Mouse (Mus musculus) neural tube, embryonic 12.5 days (tissue): ENCODE measurements around the gene Pla2g3. TPM values are rescaled to one million over a fixed set of nuclear protein-coding genes. Genes with fewer than 3 reads are reported as not detected.

Experiments used
- ATAC-seq: fragments of 200-750 bp; cut with Nextera tagmentation; 2 replicates; pipeline ENCODE4 v1.8.0; 2017; ENCODE audit warnings: low read depth, mild to moderate bottlenecking, moderate TSS enrichment, moderate library complexity; ENCODE audit not compliant: low FRiP score
- H3K27ac ChIP-seq: fragments of 300-500 bp; sonication (generic); 2 replicates; pipeline ENCODE4 v1.5.1; 2016
- H3K27me3 ChIP-seq: fragments of 300-500 bp; sonication (generic); replicated peaks from 2 replicates; pipeline ENCODE4 v1.6.1; 2016; ENCODE audit warnings: mild to moderate bottlenecking
- H3K36me3 ChIP-seq: fragments of 300-500 bp; sonication (generic); 2 replicates; pipeline ENCODE4 v1.6.1; 2016; ENCODE audit warnings: mild to moderate bottlenecking
- H3K4me1 ChIP-seq: fragments of 300-500 bp; sonication (generic); 2 replicates; pipeline ENCODE4 v1.6.1; 2016
- H3K4me2 ChIP-seq: fragments of 300-500 bp; sonication (generic); replicated peaks from 2 replicates; pipeline ENCODE4 v1.6.1; 2016; ENCODE audit warnings: mild to moderate bottlenecking
- H3K4me3 ChIP-seq: fragments of 300-500 bp; sonication (generic); 2 replicates; pipeline ENCODE4 v1.5.1; 2016
- H3K9ac ChIP-seq: fragments of 300-500 bp; sonication (generic); 2 replicates; pipeline ENCODE4 v1.6.1; 2016; ENCODE audit warnings: mild to moderate bottlenecking
- H3K9me3 ChIP-seq: fragments of 300-500 bp; sonication (generic); 2 replicates; pipeline ENCODE4 v1.6.1; 2016; ENCODE audit warnings: mild to moderate bottlenecking
- WGBS: fragments of 180-500 bp; shearing (Covaris S2); methylation state at CpG from one replicate; pipeline ENCODE4 v1.1.7; 2016; 5-methylcytosine and 5-hydroxymethylcytosine counted together
- polyA plus RNA-seq: library from polyadenylated mRNA; unstranded; fragments of >200 nt; fragmentation: Nextera tagmentation; extraction: Ambion mirVana; gene quantifications from 2 replicates; pipeline ENCODE4 v1.2.1, GENCODE M21; 2016

Pla2g3 gene
- polyA plus RNA-seq, 1 experiment from 2014 or later: 1.3 TPM

DNA sequence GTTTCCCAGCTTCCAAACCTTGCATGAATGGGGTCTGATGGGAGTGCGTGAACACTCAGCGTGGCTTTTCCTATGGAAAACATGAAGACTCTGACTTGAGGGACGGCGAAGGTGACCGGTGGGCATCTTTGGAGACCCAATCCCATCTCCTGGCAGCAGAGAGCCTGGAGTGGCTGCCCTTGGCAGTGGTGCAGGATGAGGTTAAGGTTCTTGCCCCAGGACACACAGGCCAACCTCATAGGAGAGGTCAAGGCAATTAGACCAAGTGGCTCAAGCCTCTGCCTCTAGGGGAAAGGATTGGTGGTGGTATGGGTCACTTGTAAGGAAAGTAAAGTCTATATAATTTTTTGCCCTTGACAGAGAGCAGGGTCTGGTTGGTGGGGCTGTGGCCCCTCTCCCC is 48.0 kb downstream of the Pla2g3 start:
- peaks cover 21% of the 10 kb centered on the region for H3K36me3 ChIP-seq
- H3K27me3 ChIP-seq: 0 out of 2 replicates have a peak, but pooled peaks cover 4% of the 10 kb centered on the region
- H3K9ac ChIP-seq: peak overlapping the region; percentile 69
- 52% methylated on average over 5 of the region's 5 CpGs for WGBS
- ATAC-seq: no peak
- H3K9me3 ChIP-seq: no peaks in the 10 kb centered on the region
- peak overlapping the region; percentile 62; the same call in 1 of the 2 replicates for H3K27ac ChIP-seq
- H3K4me3 ChIP-seq: peak overlapping the region; percentile 57
- H3K4me2 ChIP-seq: peak overlapping the region; percentile 93
- peaks cover 26% of the 10 kb centered on the region for H3K4me1 ChIP-seq

DNA sequence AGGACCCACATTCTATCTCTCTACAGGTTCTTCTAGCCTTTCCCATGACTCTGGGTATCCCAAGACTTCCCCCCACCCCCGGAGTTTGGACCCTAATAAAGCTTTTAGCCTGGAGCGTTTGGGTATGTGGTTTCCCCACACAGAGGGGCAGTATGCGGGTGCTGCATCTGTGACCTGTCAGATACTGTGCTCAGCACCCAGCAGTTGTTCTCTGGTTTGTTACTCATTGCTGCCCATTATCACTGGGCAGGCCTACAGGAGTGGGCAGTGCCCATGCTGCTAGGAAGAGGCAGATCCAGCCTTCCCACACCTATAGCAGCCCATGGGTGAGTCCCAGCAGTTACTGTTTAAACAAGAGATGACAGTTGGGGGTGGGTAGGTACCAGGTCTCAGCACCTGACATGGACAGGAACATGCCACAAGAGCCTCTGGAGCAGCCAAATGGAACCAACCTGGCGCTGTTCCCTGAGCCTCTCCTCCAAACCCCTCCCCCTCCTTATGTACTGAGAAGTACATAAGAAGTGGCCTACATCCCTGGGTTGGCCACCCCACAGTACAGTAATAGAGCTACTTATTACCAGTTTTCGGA is 48.8 kb downstream of the Pla2g3 start:
- 0 out of 2 replicates have a peak, but pooled peaks cover 4% of the 10 kb centered on the region for H3K27me3 ChIP-seq
- H3K36me3 ChIP-seq: peaks cover 14% of the 10 kb centered on the region
- no peak for ATAC-seq
- no peak overlapping the region for H3K4me3 ChIP-seq
- H3K4me1 ChIP-seq: peaks cover 26% of the 10 kb centered on the region
- no peak overlapping the region; the same call in 1 of the 2 replicates for H3K4me2 ChIP-seq
- no peaks in the 10 kb centered on the region for H3K9me3 ChIP-seq
- no peak overlapping the region for H3K27ac ChIP-seq
- 92% methylated on average over 5 of the region's 5 CpGs for WGBS
- no peak overlapping the region for H3K9ac ChIP-seq

DNA sequence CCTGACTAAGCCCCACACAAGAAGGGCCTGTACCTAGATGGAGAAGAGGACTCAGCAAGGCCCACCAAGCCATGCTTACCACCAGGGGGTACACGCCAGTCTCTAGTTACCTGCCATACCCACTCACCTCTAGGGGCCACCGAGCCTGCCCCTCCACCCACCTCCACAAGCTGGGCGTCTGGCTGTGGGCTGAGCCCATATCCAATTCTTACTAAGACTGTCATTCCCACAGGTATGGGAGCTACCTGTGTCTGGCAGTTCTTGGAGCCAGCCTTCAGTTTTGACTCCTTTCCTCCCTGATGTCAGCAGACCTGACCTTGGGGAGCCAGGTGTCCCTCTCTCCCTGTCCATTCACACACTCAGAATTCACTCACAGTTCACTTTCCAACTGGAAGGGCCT is 49.6 kb downstream of the Pla2g3 start:
- 94% methylated on average over 3 of the region's 3 CpGs for WGBS
- peak overlapping the region; percentile 72 for H3K4me2 ChIP-seq
- H3K9me3 ChIP-seq: no peaks in the 10 kb centered on the region
- 0 out of 2 replicates have a peak, but pooled peaks cover 4% of the 10 kb centered on the region for H3K27me3 ChIP-seq
- no peak for ATAC-seq
- no peak overlapping the region for H3K4me3 ChIP-seq
- H3K4me1 ChIP-seq: peaks cover 26% of the 10 kb centered on the region
- H3K27ac ChIP-seq: no peak overlapping the region
- H3K36me3 ChIP-seq: peaks cover 5% of the 10 kb centered on the region; the same call in 1 of the 2 replicates
- H3K9ac ChIP-seq: no peak overlapping the region

DNA sequence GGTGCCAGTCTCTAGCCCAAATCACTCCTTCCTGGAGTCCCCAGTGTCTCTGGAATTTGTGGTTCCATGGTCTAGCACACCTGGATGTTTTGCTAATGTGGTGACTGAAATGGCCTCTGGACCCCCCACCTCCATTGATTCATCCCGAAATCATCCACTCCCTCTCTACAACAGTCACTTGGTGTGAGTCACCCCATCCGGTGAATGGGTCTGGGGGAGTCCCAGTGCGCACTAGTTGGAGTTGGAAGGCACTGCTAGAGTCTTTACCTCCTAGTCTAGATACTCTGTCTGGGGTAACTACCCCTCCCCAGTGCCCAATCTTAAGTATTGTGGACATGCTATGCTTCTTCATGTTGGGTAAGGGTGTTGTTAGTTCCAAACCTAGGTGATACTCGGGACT is 50.3 kb downstream of the Pla2g3 start:
- Histone ChIP-seq H3K36me3 (no peaks in the 10 kb centered on the region), H3K9ac (peak overlapping the region; percentile 63; the same call in 1 of the 2 replicates), H3K27me3 (0 out of 2 replicates have a peak, but pooled peaks cover 4% of the 10 kb centered on the region), H3K4me3 (peak overlapping the region; percentile 47), H3K27ac (no peak overlapping the region), H3K4me2 (peak overlapping the region; percentile 72), H3K9me3 (no peaks in the 10 kb centered on the region), H3K4me1 (peaks cover 26% of the 10 kb centered on the region)
- no peak for ATAC-seq
- 71% methylated on average over 4 of the region's 4 CpGs for WGBS

DNA sequence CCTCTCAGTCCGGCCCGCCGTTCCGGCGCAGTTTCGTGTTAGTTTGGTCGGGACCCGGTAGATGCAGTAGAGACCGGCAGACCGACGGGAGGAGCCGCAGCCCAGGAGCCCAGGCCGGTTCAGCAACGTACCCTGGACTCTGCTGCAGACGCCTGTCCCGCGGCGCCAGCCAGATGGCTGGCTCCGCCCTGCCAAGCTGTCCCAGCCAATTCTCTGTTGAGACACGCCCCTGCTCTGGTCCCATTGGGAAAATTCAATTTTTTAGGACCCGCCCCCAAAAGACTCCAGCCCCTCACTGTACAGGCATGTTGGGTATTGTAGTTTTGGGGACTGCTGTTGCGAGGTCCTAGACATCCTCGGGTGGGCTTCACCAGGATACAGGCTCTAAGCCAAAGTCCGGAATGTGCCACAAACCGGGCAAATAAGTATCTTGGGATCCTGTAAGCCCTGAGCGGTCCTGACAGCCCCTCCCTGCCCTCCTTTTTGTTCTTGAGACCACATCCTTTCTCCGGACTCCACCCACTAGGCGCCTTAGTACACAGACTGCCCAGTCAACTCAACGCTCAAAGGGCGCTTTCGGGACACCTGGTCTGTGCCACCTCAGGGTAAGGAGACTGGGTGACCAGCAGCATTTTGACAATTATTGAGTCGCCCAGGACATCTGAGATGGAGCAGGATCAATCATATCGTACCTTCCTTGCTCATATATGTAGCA is 51.2 kb downstream of the Pla2g3 start:
- no peaks in the 10 kb centered on the region for H3K36me3 ChIP-seq
- 0 out of 2 replicates have a peak, but pooled peaks cover 4% of the 10 kb centered on the region for H3K27me3 ChIP-seq
- peak overlapping the region; percentile 63 for H3K9ac ChIP-seq
- peak overlapping the region; percentile 72 for H3K4me2 ChIP-seq
- no peaks in the 10 kb centered on the region for H3K9me3 ChIP-seq
- ATAC-seq: peak; percentile 93
- WGBS: 4% methylated on average over 33 of the region's 33 CpGs
- peaks cover 26% of the 10 kb centered on the region for H3K4me1 ChIP-seq
- H3K4me3 ChIP-seq: peak overlapping the region; percentile 47
- H3K27ac ChIP-seq: no peak overlapping the region

DNA sequence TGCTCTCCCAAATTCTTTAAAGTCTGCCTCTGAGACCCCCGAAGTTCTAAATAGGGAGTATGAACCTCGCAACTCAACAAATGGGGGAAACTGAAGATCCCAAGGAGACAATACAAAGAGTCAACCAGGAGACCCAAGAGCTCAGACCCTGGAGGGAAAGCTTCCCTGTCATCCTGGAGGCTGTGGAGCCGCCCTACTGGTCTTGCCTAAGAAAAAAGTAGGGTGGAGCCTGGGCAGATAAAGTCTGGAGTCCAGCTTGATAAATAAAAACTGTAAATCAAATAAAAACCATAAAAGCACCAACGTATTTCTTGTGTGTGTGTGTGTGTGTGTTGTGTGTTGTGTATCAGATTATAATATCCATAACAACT is 51.7 kb downstream of the Pla2g3 start:
- Histone ChIP-seq H3K27ac (no peak overlapping the region), H3K9ac (peak overlapping the region; percentile 40; the same call in 1 of the 2 replicates), H3K4me2 (peak overlapping the region; percentile 72), H3K4me1 (peaks cover 25% of the 10 kb centered on the region), H3K36me3 (no peaks in the 10 kb centered on the region), H3K4me3 (no peak overlapping the region), H3K27me3 (0 out of 2 replicates have a peak, but pooled peaks cover 4% of the 10 kb centered on the region), H3K9me3 (peaks cover 4% of the 10 kb centered on the region; the same call in 1 of the 2 replicates)
- ATAC-seq: no peak
- 85% methylated on average over 4 of the region's 4 CpGs for WGBS

DNA sequence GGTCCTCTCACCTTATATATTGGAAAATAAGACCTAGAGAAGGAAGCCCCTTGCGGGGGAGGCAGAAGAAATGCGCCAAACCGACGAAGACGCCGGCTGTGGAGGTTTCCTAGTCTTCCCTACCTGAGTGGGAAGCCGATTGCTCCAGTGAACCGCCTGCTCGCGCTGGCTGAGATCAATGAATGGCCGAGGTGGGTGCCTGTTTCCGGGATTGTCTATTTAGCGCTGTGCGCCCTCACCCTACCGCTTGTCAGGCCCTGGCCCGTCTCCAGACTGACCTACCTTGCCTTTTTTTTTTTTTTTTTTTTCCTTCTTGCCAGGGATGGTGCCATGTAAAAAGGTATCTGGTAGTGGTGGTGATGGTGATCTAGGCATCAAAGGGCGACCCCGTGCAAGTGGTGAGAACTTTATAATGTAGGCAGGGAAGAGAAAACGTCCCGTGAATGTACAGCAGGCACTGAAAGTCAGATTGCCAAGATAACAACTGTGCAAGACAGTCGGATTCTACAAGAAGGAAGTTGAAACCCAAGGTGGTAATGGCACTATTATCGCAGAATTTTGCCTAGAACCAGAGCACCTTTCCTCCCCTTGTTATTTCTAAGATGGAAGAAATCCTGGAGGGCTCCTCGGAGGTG is 52.5 kb downstream of the Pla2g3 start, which contains the start of gene Smtn:
TSS of gene Smtn (minus strand) at position 162 of the 635 bp plus-strand sequence.
- ATAC-seq: no peak
- Histone ChIP-seq H3K9ac (peak within 1 kb of the TSS; percentile 40; the same call in 1 of the 2 replicates), H3K4me2 (peak within 1 kb of the TSS; percentile 72), H3K4me3 (peak within 1 kb of the TSS; percentile 47), H3K4me1 (peaks cover 21% of the 10 kb centered on the region), H3K27me3 (0 out of 2 replicates have a peak, but pooled peaks cover 4% of the 10 kb centered on the region), H3K27ac (no peak within 1 kb of the TSS), H3K9me3 (peaks cover 4% of the 10 kb centered on the region; the same call in 1 of the 2 replicates), H3K36me3 (no peaks in the 10 kb centered on the region)
- WGBS: 93% methylated on average over 23 of the region's 23 CpGs

DNA sequence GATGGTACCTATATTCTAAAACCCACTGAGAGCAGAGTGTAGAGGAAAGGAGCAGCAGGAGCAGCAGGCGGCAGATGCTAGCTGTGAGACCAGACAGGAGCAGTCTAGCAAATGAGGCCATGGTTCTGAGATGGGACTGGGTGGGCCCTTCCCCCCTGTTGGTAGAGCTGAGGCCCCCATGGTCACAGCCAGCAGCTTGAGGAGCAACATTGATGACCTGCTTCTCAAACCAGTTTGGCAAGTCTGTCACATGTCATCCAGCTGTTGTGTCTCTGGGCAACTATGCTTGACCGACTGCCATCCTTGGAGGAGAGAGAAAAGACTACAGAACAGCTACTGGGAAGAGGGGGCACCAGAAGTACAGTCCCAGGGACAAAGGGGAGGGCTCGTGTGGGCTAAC is 53.8 kb downstream of the Pla2g3 start:
- 74% methylated on average over 3 of the region's 3 CpGs for WGBS
- no peak for ATAC-seq
- no peak overlapping the region for H3K27ac ChIP-seq

DNA sequence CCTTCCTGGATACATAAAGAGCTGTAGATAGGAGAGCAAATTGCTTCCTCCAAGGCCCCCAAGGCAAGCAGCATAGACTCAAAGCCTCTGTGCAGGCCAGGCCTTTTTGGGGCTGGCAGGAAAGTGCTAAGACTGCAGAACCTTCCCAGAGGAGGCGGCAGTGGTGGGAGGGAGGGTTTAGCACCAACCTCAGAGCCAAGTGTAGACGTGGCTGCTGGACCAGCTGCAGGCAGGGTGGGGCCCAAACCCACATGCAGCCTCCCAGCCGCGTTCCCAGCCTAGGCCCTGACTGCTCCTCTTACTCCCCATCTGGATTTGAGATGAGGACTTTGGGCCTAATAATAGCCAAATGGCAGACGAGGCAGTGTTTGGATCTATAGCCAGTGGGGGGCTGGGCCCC is 54.9 kb downstream of the Pla2g3 start:
- no peak overlapping the region for H3K27ac ChIP-seq
- H3K9ac ChIP-seq: no peak overlapping the region
- H3K4me2 ChIP-seq: no peak overlapping the region
- peaks cover 4% of the 10 kb centered on the region; the same call in 1 of the 2 replicates for H3K9me3 ChIP-seq
- H3K27me3 ChIP-seq: 0 out of 2 replicates have a peak, but pooled peaks cover 4% of the 10 kb centered on the region
- H3K36me3 ChIP-seq: no peaks in the 10 kb centered on the region
- 56% methylated on average over 5 of the region's 5 CpGs for WGBS
- no peak overlapping the region for H3K4me3 ChIP-seq
- peaks cover 10% of the 10 kb centered on the region for H3K4me1 ChIP-seq
- ATAC-seq: no peak

More for the DNA sequence above, 53.8 kb downstream of the Pla2g3 start:
- Histone ChIP-seq H3K36me3 (no peaks in the 10 kb centered on the region), H3K9me3 (peaks cover 4% of the 10 kb centered on the region; the same call in 1 of the 2 replicates), H3K4me2 (no peak overlapping the region), H3K27me3 (0 out of 2 replicates have a peak, but pooled peaks cover 4% of the 10 kb centered on the region), H3K4me1 (peaks cover 10% of the 10 kb centered on the region), H3K4me3 (no peak overlapping the region), H3K9ac (no peak overlapping the region)

DNA sequence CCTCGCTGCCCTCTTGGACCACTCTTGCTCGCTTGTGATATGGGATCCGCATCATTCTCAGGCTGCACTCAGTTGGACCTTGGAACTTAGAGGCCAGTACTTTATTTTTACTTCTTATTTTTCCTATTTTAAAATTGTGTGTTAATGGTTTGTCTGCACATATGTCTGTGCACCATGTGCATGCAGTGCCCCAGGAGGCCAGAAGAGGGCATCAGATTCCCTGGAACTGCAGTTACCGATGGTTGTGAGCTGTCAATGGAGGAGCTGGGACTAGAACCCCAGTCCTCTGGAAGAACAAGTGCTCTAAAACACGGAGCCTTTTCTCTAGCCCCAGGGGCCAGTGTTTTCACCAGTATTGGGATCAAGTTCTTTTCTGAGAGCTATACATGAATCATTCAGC is 56.3 kb downstream of the Pla2g3 start:
- Histone ChIP-seq H3K36me3 (no peaks in the 10 kb centered on the region), H3K4me1 (no peaks in the 10 kb centered on the region), H3K9me3 (peaks cover 4% of the 10 kb centered on the region; the same call in 1 of the 2 replicates), H3K27me3 (no peaks in the 10 kb centered on the region), H3K4me2 (no peak overlapping the region), H3K27ac (no peak overlapping the region), H3K9ac (no peak overlapping the region), H3K4me3 (no peak overlapping the region)
- 93% methylated on average over 5 of the region's 5 CpGs for WGBS
- ATAC-seq: no peak

DNA sequence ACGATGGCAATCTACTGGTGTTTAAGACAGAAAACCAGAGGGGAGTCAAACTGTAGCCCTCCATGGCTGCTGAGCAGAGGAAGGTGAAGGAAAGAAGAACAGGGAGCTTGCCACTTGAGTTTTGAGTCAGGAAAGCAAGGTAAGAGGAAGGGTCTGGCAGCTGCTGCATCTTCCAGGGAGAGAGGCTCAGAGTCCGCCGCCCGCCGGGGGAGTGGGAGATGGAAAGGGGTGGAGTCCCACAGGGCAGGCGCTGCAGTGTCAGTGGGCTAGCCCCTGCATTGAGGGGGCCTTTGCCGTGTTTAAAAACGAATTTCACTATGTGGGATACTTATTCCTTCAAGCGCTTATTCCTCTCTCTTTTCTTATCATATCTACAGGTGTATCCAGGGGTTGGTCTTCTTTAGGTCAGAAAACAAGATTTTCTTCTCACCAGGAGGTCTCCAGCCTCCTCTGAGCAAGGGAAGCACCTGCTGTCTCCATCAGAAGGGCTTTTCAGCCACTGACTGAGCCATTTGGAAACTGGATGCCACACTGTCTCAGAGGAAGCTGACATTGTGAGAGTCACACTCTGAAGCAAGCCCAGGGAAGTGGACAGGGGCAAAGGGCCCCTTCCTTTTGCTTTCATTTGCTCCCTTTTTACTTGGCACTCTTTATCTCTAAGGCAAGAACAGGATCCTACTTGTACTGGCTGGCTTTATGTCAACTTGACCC is 57.6 kb downstream of the Pla2g3 start:
- Histone ChIP-seq H3K27ac (no peak overlapping the region), H3K9me3 (peaks cover 4% of the 10 kb centered on the region; the same call in 1 of the 2 replicates), H3K4me1 (no peaks in the 10 kb centered on the region)

More for the DNA sequence above, 57.6 kb downstream of the Pla2g3 start:
- Histone ChIP-seq H3K4me2 (no peak overlapping the region), H3K9ac (no peak overlapping the region), H3K36me3 (no peaks in the 10 kb centered on the region), H3K27me3 (no peaks in the 10 kb centered on the region), H3K4me3 (no peak overlapping the region)
- ATAC-seq: no peak
- WGBS: 17% methylated on average over 9 of the region's 9 CpGs
